Mouse (Mus musculus) cortical plate, adult 2 months (tissue): ENCODE results near the gene B430306N03Rik.

Experiments
- CTCF ChIP-seq: fragments of 200-500 bp; IDR thresholded peaks from 2 replicates; pipeline ENCODE4 v1.5.1; 2011; ENCODE audit warnings: mild to moderate bottlenecking, control low read depth, low read length; ENCODE audit not compliant: insufficient read depth; ENCODE audit errors: extremely low read depth
- POLR2A ChIP-seq: fragments of 200-500 bp; IDR thresholded peaks from 2 replicates; pipeline ENCODE4 v1.6.1; 2011; ENCODE audit warnings: mild to moderate bottlenecking, low read length, control low read depth; ENCODE audit not compliant: insufficient read depth; ENCODE audit errors: extremely low read depth

- TF ChIP-seq POLR2A (no peak), CTCF (no peak)
These were observed 47.7 kb upstream of the B430306N03Rik start for GRCm38 (mm10) chr17:48268276-48268675.
